Mouse (Mus musculus): ENCODE results near the gene Ptpn13. TPM values are rescaled to one million over a fixed set of nuclear protein-coding genes. Genes with fewer than 3 reads are reported as not detected.

The Ptpn13 gene
- polyA plus RNA-seq (2012; rRNA removed): 9.6 and 11.4 TPM in 2 replicates

DNA sequence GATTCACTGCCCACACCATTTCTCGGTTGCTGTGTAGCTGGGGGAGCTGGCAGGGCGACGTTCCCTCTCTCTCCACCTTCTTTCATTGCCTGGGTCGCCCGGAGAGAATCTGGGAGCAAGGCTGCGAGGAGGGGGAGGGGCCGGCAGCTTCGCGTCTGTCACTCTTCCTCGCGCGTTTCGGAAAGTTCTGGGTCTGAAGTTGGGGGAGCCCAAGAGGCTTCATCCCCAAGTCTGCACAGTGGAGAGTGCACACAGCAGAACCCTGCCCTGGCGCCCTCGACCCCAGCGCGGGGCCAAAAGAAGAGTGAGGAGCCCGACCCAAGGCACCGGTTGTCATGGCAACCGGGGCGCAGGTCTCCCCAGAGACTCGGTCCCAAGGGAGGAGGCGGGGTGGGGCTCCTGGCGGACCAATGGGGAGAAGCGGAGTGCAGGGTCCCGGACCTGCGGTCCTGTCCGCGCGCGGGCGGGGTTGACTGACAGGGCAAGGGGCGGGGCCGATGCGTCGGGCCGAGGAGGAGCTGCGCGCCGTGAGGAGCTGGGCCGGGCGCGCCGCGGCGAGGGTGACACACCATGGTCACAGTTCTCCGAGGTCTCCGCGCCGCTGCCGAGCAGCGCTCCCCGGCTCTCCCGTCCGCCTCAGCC lies at the start of gene Ptpn13:
Gene Ptpn13, plus strand, starts transcription at position 515 of the 642 bp plus-strand sequence.
- peak; percentile 80 to 89 for DNase-seq (ENCODE audit: extremely low spot score in 1 of 2, low spot score in 1 of 2)

DNA sequence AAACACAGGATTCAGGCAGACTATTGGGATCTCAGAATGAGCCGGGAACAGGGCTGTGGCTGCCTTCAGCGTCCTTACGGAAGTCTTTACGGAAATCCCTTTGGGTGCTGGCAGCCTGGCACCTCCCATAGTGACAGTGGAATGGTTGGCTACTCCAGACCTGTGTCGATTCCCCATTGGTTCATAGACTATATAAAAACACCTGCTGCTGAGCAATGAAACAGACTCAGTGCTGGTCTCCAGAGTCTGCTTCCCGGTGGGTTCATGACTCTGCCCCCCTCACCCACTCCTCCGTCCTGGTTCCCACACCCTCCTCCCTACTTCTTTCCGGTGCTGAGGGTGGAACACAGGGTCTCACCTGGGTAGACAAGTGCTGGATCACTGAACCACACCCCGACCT lies 49.8 kb upstream of the Ptpn13 start:
- no peak for DNase-seq (ENCODE audit: extremely low spot score in 1 of 2, low spot score in 1 of 2)

DNA sequence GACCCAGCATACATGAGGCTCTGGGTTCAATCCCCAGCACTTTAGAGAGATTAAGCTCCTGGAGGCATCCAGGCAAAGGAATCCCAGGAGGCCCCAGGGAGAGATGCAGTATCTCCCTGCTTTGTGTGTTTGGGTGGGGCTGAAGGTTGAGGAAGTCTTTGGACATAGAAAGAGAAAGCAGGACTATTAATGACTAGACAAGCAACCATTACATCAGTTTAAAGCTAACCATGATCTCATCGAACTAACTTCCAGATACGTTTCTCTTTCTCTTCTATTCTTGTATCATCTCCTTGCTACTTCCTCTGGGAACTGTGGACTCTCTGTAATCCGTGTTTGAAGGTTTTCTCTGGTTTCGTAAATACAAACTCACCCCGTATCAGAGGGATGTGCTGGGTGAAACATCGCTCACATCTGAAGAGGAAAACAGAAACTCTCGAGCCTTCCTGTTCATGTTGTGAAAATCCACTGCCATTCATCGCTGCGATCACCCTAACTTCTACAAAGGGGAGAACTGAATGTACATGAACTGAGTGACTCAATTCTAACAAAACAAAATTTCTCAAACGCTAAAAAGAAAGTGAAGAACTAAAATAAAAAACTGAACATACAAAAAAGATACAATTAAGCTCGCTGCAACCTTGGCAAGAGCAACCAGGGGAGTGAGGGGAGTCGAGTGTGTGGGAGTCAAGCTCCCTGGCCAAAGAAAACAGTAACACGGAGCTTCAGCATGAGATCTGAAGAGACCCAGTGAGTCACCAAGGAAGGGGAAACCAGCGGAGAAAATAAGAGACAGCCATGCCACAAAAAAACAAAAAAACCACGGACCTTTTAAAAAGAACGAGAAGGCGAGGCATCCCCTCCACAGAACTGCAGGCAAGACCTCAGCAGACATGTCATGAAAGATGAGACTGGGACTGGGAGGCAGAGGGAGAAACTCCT lies 48.4 kb upstream of the Ptpn13 start:
- no peak for DNase-seq (ENCODE audit: extremely low spot score in 1 of 2, low spot score in 1 of 2)

DNA sequence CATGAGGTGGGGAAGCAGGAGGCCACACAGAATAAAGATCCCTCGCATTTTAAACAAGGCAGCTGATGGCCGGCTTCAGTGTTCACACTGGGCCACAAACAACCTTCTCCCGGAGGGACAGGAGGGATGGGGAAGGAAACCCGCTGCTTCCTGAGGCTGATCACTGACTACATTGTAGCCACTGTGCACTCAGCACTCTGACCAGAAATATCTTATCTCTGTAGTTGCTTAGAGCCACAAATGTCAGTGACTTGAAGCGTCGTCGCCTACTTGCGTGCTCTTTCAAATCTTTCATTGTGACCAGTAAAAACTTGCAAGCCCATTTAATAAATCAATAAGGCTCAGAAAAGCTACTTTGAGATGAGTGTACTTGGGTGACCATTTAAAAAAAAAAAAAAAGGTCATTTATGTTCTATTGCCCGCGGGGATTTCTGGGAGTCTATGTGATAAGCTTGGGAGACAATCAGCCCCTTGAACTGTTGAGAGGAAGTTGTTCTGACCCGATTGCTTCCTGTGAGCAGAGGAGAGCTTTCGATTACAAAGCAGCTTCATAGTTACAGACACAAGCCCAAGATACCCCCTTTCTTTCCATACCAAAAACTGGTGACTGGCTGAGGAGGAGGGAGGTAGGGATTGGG lies 47.4 kb upstream of the Ptpn13 start:
- DNase-seq (ENCODE audit: extremely low spot score in 1 of 2, low spot score in 1 of 2): no peak

DNA sequence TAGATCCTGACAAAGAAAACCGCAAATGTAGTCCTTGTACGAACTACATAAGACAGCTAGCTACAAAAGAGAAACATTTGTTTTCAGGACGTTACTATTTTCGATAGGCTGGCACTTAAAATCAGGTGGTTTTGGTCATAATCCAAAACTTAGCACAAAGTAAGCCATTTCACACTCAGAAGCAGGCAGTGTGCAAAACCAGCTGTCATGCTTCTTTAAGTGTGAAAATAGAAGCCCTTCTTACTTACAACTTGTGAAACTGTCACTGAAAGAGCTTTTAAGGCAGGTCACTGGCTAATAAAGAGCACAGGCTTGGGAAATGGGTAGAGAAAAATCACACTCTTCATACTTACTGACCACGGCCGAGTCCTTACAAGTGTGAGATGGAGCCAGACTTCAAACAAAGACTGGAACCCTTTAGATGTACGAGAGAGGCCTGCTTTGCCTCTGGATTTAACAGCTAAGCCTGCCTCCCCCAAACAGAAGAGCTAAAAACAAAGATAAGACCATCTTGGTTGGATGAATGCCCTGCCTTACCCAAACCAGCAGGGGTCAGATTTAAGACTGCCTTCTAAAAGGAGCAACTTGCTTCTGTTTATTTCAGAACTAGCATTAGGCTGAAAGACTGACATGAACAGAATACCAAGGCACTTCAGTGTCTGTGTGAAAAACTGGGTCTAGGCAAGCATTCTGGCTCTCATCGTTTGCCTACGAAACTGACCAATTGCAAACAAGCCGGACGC lies 44.0 kb upstream of the Ptpn13 start:
- no peak for DNase-seq (ENCODE audit: extremely low spot score in 1 of 2, low spot score in 1 of 2)

DNA sequence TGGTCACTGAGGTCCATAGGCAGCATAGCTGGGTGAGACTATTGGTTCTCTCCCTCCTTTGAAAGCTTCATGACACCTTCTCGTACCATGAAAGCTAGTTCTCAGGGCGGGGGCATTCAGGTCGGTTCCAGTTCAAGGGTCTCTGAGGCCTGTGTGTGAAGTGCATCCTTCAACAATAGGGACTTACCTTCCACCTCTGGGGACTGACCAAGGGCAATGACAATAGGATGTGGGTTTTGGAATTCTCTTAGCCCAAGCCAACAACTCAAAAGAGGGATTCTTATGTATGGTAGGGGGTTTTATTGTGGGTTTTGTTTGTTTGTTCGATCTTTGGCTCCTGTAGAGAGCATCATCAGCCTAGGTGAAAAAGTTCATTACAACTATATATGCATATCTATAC lies 42.0 kb upstream of the Ptpn13 start:
- DNase-seq (ENCODE audit: extremely low spot score in 1 of 2, low spot score in 1 of 2): no peak

DNA sequence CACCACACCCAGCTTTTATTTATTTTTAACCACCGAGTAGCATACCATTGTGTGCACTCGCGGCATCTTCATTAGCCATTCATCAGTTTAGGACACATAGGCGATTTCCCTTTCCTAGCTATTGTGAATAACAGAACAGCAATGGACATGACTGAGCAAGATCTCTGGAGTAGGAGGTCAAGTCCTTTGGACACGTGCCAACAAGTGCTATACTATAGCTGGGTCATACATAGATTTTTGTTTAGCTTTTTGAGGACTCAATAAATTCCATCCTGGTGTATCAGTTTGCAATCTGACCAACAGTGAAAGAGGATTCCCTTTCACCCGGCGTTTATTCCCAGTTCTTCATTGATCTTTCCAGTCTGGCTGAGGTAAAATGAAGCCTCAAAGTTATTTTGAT lies 41.0 kb upstream of the Ptpn13 start:
- no peak for DNase-seq (ENCODE audit: extremely low spot score in 1 of 2, low spot score in 1 of 2)

DNA sequence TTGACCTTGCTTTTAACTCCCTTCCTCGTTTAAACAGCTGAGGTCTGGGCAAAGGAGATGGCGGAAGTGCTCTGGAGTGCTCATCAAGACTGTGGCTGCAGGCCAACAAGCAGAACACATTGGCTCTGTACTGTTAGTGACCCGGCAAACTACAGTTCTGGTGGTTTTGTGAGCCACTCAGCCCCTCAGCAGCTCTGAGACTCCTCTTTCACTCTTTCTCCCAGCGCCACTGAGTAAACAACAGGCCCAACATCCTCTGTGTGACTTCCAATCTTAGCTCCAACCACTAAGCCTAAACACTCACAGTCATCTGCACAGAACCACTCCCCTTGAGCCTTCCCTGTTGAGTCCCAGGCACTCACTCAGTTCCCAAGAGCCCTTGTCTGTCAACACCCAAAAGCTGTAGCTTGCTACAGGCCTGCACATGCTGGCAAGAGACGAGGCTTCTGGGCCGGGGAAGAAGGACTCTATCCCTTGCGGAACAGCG lies 37.4 kb upstream of the Ptpn13 start:
- DNase-seq (ENCODE audit: extremely low spot score in 1 of 2, low spot score in 1 of 2): no peak

DNA sequence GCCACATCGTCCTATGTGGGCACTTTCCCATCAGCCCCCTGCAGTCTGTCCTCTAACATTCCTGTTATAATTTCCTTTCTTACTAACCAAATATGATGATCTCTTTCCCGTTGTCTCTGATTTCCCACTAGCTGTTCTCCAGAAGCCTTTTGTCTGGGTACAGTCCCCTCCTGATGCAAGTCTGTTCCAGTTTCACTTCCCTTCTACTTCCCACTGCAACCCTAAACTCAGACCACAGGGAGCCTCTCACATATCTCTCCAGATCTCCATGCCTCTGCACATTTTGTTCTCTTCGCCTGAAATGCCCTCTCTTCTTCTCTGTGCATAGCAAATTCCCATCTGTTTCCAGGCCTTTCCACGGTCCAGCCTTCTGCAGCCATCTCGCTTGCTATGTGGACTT lies 35.6 kb upstream of the Ptpn13 start:
- no peak for DNase-seq (ENCODE audit: extremely low spot score in 1 of 2, low spot score in 1 of 2)

DNA sequence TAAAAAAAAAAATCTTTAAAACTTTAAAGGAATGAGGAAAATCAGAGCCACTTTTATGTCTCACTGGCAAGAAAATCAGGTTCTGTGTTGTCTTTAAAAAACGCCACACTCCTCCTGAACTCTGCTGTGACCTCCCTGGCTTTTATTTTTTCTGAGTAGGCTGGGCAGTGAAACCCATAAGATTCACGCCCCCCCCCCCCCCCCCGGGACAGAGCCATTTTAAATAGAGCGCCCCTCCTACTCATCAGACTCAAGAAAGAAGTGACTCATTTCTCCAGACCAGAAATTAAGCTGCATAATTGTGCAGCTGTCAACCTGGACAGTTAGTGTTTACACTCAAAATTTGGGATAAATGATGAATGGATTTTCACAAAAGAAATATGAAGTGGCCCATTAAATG lies 31.8 kb upstream of the Ptpn13 start:
- no peak for DNase-seq (ENCODE audit: extremely low spot score in 1 of 2, low spot score in 1 of 2)

DNA sequence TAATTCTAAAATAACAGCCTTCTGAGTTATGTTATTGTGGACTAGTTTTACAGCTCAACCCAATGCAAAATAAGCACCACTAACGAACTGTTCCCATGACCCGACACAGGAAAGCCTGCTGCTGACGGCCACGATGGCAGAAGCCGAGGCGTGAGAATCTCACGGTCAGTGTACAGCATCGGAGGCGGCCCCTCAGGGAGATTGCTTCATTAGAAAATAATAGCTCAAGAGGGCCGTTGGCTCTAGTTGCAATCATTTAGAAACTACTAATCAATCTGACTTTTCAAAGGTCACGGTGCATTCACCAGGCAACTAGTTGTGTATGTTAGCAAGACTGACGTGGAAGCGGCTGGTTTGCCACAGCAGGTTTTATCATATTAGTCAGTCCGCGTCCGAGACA lies 31.2 kb upstream of the Ptpn13 start:
- no peak for DNase-seq (ENCODE audit: extremely low spot score in 1 of 2, low spot score in 1 of 2)

DNA sequence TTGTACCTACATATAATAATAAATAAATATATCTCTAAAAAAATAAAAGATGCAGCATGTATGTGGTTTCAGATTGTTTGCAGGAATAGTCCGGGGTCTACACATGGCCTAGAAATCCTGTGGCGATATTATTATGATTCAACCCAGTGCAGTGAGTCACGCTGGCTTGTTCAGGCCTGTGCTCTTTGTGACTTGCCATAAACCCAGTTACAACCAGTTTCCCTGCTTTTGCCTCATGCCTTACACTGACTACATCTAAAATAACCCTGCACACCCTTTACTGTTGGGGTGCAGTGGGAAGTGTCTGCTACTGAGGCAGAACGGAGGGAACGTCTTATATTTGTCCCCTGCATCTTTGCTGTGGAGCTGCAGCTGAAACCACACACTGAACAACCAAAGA lies 29.3 kb upstream of the Ptpn13 start:
- no peak for DNase-seq (ENCODE audit: extremely low spot score in 1 of 2, low spot score in 1 of 2)

DNA sequence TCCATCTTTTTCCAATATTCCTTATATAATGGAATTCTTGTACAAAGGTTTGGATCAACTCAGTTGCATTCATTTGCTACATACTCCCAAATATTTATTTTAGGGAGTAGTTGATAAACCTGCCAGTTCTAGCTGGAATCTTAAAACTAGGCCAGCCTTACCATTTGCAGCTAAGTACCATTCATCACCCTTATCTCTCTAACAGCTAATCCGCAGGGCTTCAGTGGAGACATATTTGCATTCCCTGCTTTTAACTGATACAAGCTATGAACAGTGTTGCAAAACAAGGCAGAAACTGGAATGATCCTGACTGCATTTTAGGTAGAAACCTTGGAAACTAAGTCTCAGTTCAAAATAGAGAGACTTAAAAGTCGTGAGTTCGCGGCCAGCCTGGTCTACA lies 27.6 kb upstream of the Ptpn13 start:
- no peak for DNase-seq (ENCODE audit: extremely low spot score in 1 of 2, low spot score in 1 of 2)

DNA sequence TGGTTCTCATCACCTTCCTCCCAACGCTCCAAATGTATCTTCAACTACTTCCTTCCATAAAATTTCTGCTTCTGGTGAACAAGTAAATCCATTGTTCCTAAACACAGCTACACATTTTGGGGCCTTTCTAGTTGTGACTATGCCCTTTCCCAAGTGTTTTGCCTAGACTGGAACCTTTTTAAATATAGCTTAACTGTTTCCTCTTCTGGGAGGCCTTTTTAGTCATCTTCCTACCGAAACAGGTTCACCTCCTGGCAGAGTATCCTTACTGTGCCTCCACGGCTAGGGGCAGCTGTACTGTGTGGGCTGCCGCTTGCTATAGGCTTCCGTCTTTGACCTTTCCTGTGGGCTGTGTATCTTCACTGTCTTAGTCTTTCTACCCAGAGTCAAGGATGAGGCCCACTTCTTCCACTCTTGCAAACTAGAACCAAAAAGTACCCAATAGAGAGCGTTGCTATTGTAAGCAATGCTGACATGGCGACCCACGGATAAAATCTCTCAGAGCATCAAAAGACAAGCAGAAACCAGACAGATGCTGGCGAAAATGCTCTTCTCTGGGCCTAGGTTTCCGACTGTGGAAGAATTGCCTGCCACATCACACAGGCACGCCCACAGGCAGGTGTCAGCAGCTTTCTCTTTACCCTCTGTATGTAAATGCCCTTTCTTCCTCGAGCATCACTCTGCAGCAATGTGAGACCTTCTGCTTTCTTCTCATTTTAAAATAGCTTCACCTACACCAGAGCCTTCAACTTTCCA lies 20.6 kb upstream of the Ptpn13 start:
- DNase-seq (ENCODE audit: extremely low spot score in 1 of 2, low spot score in 1 of 2): no peak

DNA sequence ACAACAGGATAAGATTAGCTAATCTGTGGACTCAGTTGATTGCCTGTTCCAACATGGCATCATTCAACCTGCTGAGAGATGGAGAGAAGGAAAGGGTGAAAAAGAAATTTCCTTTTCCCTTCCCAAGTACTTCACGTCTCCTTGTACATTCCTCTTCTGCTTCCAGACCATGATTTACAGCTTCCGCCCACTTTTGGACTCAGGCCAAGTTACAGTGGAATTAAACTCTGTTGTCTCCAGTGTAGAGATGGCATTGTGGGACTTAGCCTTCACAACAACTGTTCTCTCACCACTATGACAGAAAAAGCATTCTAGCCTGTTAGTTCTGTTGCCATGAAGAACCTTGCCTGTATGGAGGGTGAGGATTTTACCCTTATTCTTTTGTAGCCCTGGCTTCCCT lies 19.1 kb upstream of the Ptpn13 start:
- DNase-seq (ENCODE audit: extremely low spot score in 1 of 2, low spot score in 1 of 2): peak in 1 of 2 experiments; percentile 45

DNA sequence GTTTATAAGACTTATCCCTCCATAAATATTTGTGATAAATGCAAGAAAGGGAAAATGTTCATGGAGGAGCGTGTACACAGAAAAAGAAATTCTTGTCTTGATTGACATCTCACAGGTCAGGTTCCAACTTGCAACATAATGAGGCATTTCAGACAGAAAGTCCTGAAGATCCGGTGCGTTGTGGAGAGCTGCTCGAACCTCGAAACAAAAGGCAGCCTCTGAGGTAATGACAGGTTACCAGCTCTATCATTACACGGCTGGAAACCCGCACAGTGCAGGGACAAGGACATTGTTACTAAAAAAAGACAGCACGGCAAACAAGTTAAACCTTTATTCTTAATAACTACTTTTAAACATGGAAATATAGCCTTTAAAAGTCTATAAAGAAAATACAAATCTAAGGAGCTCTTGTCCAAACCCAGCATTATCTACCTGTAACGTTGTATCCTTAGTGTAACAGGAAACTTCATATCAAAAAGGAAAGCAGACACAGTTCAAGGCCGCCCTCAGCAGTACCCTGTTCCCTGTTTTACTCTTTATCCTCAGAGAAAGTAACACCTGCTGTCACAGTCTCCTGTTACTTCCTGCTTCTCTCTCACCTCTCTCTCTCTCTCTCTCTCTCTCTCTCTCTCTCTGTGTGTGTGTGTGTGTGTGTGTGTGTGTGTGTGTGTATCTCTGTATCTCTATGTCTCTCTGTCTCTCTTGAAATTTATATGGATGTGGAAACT lies 12.8 kb upstream of the Ptpn13 start:
- no peak for DNase-seq (ENCODE audit: extremely low spot score in 1 of 2, low spot score in 1 of 2)

DNA sequence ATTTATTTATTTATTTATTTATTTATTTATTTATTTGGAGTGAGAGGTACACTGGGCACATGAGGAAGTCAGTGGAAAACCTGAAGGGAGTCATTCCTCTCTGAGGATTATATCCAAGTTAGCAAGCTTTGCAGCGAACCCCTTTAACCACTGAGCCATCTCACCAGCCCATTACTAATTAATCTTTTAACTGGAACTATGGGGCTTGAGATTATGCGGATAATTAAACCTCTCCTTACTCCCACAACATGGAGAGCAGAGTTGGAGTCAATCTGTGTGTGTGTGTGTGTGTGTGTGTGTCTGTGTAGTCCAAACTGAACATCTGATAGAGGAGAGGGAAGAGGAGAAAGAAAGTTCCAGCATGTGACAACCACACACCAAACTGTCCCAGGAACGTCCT lies 10.4 kb upstream of the Ptpn13 start:
- no peak for DNase-seq (ENCODE audit: extremely low spot score in 1 of 2, low spot score in 1 of 2)

DNA sequence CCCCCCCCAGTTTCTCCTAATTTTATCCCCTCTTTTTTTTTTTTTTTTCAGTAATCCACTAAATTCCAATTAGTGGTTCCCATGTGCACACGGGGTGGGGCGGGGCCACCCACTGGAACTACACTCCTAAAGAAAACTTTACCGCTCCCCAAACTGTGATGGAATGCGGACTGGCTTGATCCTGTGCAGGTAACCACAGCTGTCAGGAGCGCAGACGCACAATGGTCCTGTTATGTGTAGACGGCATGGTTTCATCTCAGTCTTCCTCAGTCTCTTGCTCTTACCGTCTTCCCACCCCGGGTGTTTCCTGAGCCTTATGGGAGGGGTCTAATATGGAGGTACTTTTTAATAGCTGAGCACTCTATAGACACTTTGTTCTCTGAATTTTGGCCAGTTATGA lies 7.0 kb upstream of the Ptpn13 start:
- DNase-seq (ENCODE audit: extremely low spot score in 1 of 2, low spot score in 1 of 2): no peak

DNA sequence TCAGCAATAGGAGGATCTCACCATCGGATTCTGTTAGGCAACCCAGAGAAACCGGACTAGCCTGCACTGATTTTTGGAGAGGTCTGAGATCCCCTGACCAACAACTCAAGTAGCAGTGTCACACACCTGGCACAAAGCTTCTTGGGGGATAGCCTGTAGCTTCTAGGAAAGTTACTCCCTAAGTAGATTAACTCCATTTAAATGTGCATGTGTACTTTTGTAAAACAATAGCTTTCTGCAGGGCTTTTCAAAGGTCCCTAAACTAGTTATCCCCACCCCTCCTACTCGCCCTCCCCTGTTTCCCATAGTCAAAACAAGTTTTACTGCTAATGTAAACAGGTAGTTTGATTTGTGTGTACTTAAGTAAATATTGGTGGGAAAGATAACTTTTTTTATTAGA lies 6.1 kb upstream of the Ptpn13 start:
- no peak for DNase-seq (ENCODE audit: extremely low spot score in 1 of 2, low spot score in 1 of 2)
